Comparison of ENCODE assay signal across 21 mouse cellular contexts in genomic region chr12:52741801-52742200, GRCm38 (mm10). TPM values are rescaled to one million over a fixed set of nuclear protein-coding genes. Genes with fewer than 3 reads are reported as not detected.
A peak's percentile ranks its signal among the peaks of the same experiment; 100 is the strongest.
DNase-seq lines count a peak whose midpoint lies in the region; ATAC-seq and TF ChIP-seq lines count a peak whose summit lies in the region.
"Had no signal": no experiment of that assay in that cellular context is flagged by ENCODE, and none has a peak within 500 bp of the region (broad histone marks: within the 10 kb centered on the region; RNA-seq: fewer than 3 reads in every experiment).

No protein-coding gene starts in this region.

- H3K4me2 ChIP-seq in forebrain, postnatal 0 days (ENCODE audit: low read depth), result no peak overlapping the region
- no peak overlapping the region for H3K4me2 ChIP-seq in forebrain, embryonic 16.5 days (ENCODE audit: low read length)
- H3K4me2 ChIP-seq: forebrain, embryonic 13.5 days; heart, embryonic 11.5 days; hindbrain, embryonic 13.5 days had no signal

- DNase-seq in forebrain, postnatal 0 days, result peak; percentile 21
- peak; percentile 32 for DNase-seq in layer of hippocampus, adult 11-12 months (ENCODE audit: low spot score)
- no peak for DNase-seq in layer of hippocampus, adult 9-10 months (ENCODE audit: low spot score)
- peak; percentile 34 for DNase-seq in right cerebral cortex, adult 18-20 months
- no peak for DNase-seq in right cerebral cortex, postnatal 4 days
- DNase-seq in gastrocnemius, adult 8-10 months (ENCODE audit: low spot score in 2 of 2), result no peak
- DNase-seq: adrenal gland, adult 8-10 months; adrenal gland, postnatal 25 days; cerebellum, adult 18-20 months; cerebellum, adult 9-10 months; cerebellum, postnatal 14 days; gastrocnemius, adult 2 months; gastrocnemius, postnatal 36 days had no signal

- no peak overlapping the region for H3K27ac ChIP-seq in forebrain, postnatal 0 days (ENCODE audit: low read depth, low read length)
- no peak overlapping the region for H3K27ac ChIP-seq in forebrain, embryonic 16.5 days (ENCODE audit: low read length)
- H3K27ac ChIP-seq: forebrain, embryonic 10.5 days; forebrain, embryonic 13.5 days; gastrocnemius, adult 2 months; hindbrain, embryonic 10.5 days; hindbrain, embryonic 13.5 days had no signal

- H3K27me3 ChIP-seq in forebrain, postnatal 0 days (ENCODE audit: insufficient read depth, low read length), result no peaks in the 10 kb centered on the region
- H3K27me3 ChIP-seq in forebrain, embryonic 16.5 days (replicated peaks; ENCODE audit: control insufficient read depth, insufficient read depth, low read length), result no peaks in the 10 kb centered on the region
- H3K27me3 ChIP-seq: forebrain, embryonic 13.5 days; hindbrain, embryonic 13.5 days had no signal

- H3K4me3 ChIP-seq in forebrain, postnatal 0 days (ENCODE audit: low read depth, low read length), result no peak overlapping the region
- H3K4me3 ChIP-seq in forebrain, embryonic 16.5 days (replicated peaks; ENCODE audit: low read length), result no peak overlapping the region
- H3K4me3 ChIP-seq: forebrain, embryonic 10.5 days; forebrain, embryonic 13.5 days; gastrocnemius, adult 2 months; hindbrain, embryonic 10.5 days; hindbrain, embryonic 13.5 days had no signal

- WGBS in forebrain, postnatal 0 days, result 80% methylated on average over 5 of the region's 5 CpGs
- WGBS in forebrain, embryonic 16.5 days, result 88% methylated on average over 5 of the region's 5 CpGs

- H3K9me3 ChIP-seq in forebrain, postnatal 0 days (ENCODE audit: low read length), result no peaks in the 10 kb centered on the region
- no peaks in the 10 kb centered on the region for H3K9me3 ChIP-seq in forebrain, embryonic 16.5 days (ENCODE audit: control insufficient read depth, low read length)
- H3K9me3 ChIP-seq: forebrain, embryonic 10.5 days; forebrain, embryonic 13.5 days; hindbrain, embryonic 13.5 days had no signal

- TF ChIP-seq CTCF in forebrain, postnatal 0 days (IDR thresholded peaks at IDR 0.05; ENCODE audit: low read depth), result no peak

- H3K36me3 ChIP-seq in forebrain, postnatal 0 days (ENCODE audit: insufficient read depth), result no peaks in the 10 kb centered on the region
- H3K36me3 ChIP-seq in forebrain, embryonic 16.5 days (ENCODE audit: control insufficient read depth, insufficient read depth), result no peaks in the 10 kb centered on the region
- H3K36me3 ChIP-seq: forebrain, embryonic 10.5 days had no signal

- ATAC-seq in forebrain, postnatal 0 days, result no peak
- no peak for ATAC-seq in forebrain, embryonic 16.5 days
- ATAC-seq: activated CD4-positive, CD25-positive, alpha-beta regulatory T cell, adult 4 months; forebrain, embryonic 13.5 days; hindbrain, embryonic 16.5 days had no signal

- no peak overlapping the region for H3K9ac ChIP-seq in forebrain, postnatal 0 days
- no peak overlapping the region for H3K9ac ChIP-seq in forebrain, embryonic 16.5 days (replicated peaks; ENCODE audit: low read depth, low read length)
- H3K9ac ChIP-seq: forebrain, embryonic 13.5 days; hindbrain, embryonic 13.5 days had no signal

- no peaks in the 10 kb centered on the region for H3K4me1 ChIP-seq in forebrain, postnatal 0 days (ENCODE audit: insufficient read depth)
- H3K4me1 ChIP-seq in forebrain, embryonic 16.5 days (replicated peaks; ENCODE audit: control insufficient read depth, insufficient read depth, low read length), result no peaks in the 10 kb centered on the region
- H3K4me1 ChIP-seq: forebrain, embryonic 13.5 days had no signal

RNA-seq across cellular contexts. Expression of gene Akap6, which starts 42.6 kb away (rescaled TPM):
- total RNA-seq in forebrain, postnatal 0 days (2014; rRNA removed), result 58.9 and 68.9 TPM in 2 replicates
- 7.2 and 14.4 TPM in 2 replicates for polyA plus RNA-seq in forebrain, postnatal 0 days (2015; fragmentation: Nextera tagmentation; extraction: Ambion mirVana)
- 19.0 and 22.6 TPM in 2 replicates for polyA plus RNA-seq in forebrain, embryonic 16.5 days (2015; fragmentation: Nextera tagmentation; extraction: Ambion mirVana)
- total RNA-seq in gastrocnemius, adult 8-10 months (2022), result 10 to 100 TPM; 25.4 to 43.1 (median 33.9) TPM

Comparison
In these comparisons a context has a peak if more than half of its experiments do, and no peak if none do; other contexts are left out.
1. DNase-seq: peak in forebrain, postnatal 0 days (single experiment), layer of hippocampus, adult 11-12 months (single experiment) and right cerebral cortex, adult 18-20 months (single experiment); none in layer of hippocampus, adult 9-10 months (single experiment), right cerebral cortex, postnatal 4 days (single experiment) and gastrocnemius, adult 8-10 months (0 of 2).